Mouse (Mus musculus): ENCODE results near the gene Med4. TPM values are rescaled to one million over a fixed set of nuclear protein-coding genes. Genes with fewer than 3 reads are reported as not detected.
"Not testable (repeated sequence)": the region's sequence is repeated elsewhere in the genome, so short reads cannot be mapped to it uniquely, and the experiment has no call there.

Gene Med4
- total RNA-seq, 2 experiments from 2014 or later = 21.4 to 23.9 TPM

DNA sequence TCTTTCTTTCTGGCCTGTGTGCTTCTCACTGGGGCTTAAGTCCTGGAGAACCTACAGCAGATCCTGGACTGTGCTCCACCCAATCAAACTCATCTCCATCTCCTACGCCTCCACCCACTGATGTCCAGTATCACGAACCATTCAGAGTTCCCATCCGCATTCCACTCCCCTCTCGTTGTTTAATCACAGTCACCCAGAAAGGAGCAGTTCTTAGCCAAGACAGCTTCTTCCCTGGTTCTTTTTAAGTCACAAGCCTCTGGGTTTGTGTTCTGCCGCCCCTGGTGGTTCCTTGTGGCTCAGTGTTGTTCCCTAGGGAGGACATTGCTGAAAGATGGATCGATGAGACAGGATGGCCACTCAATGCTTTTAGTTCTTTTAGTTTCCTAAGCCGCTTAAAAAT is 14.1 kb upstream of the Med4 start:
- DNase-seq = no peak
- intact Hi-C loops (cut with DNase I) = no loop called here

- DNase-seq = no peak
- intact Hi-C loops (cut with DNase I) = no loop called here
Measured at GRCm38 (mm10) chr14:73501283-73501682, 8.5 kb upstream of the Med4 start.

DNA sequence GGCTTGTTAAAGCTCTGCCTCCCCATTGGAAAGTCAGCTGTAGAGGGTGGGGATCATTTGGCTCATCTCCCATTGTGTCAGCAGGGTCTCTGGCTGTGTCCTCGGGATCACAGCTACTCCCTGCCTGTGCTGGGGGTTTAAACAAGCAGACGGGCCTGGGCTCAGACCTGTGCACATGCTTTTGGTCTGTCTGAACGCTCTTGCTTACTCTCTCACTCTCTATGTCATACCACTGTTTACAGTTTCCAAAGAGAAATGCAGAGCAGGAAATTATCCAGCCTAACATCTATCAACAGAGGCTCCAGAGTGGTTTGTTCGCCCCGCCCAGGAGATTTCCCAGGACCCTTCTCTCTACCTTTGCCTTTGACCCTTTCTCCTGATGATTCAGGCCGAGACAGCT is 8.1 kb upstream of the Med4 start:
- DNase-seq = no peak
- intact Hi-C loops (cut with DNase I) = loop anchor here (2.0 kb wide), 1 partner anchor 15 kb away; no protein-coding TSS in a partner anchor

DNA sequence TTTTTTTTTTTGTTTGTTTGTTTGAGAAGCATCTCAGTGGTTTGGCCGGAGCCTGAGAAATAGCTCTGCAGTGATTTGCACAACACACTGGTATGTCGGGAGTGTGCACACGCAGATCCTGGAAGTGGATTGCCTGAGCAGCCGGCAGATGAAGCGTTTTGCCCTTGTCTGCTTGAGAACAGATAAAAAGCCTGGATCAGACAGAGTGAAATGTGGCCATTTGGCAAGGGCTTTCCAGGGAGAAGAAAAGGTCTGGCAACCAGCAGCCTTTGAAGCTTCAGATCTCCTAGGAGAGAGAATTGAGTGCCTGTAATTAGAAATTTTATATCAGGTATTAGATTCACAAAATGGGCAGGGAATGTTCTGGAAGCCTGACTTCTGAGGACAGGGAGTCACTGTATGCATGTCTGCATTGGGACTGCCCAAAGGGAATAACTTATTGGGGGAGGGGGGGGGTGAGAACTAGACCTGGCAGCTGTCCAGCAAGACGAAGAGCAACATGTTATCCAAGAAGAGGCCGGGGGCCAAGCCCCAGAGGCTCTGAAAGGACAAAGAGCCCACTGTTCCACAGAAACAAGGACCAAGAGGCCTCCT is 7.1 kb upstream of the Med4 start:
- intact Hi-C loops (cut with DNase I) = loop anchor here (1.0 to 2.0 kb wide), 2 partner anchors 16 to 26 kb away; no protein-coding TSS in a partner anchor
- DNase-seq = peak; percentile 41 to 45

- intact Hi-C loops (cut with DNase I) = loop anchor here (1.0 to 2.0 kb wide), 2 partner anchors 17 to 27 kb away; no protein-coding TSS in a partner anchor
- DNase-seq = no peak
Measured at GRCm38 (mm10) chr14:73503237-73503933, 6.4 kb upstream of the Med4 start.

DNA sequence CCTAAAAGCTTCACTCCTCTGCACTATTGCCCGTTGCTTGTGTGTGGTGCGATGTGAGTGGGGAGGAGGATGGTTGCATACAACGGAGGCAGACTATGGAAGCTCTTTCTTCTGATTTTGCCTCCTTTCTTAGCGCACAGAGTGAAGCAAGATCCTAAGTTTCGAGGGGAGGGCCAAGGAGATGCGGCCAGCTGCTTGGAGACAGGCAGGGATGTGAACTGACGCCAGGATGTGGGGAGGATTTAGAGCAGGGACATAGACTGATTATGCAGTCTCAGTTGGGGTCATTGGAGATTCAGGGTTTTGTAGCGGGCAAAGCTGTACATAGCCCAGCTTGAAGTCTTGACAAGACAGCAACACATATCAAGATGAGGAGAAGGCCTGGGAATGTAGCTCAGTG is 3.5 kb upstream of the Med4 start:
- intact Hi-C loops (cut with DNase I) = loop anchor here (5.0 kb wide), 1 partner anchor 119 kb away; the partner anchor contains the start of gene Itm2b
- no peak for DNase-seq

DNA sequence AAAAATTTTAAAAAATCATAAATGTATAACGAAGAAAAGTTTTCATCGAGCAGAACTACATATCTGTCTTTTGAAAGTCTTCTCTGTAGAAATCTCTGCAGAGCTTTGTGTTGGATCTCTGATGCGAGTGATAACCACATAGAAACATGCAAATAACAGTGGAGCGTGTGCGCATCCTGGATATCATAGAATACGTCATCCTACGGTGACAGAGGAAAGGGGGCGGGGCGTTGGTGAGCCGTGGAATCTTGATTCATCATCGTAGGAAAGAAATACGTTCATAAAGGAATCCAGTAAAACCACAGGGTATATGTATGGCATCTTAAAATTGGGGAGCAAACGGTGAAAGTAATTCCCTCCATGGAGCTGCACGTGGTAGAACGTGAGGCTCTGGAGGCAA is 2.6 kb upstream of the Med4 start:
- no peak for DNase-seq
- intact Hi-C loops (cut with DNase I) = loop anchor here (5.0 kb wide), 1 partner anchor 120 kb away; the partner anchor contains the start of gene Itm2b

- DNase-seq = no peak
- intact Hi-C loops (cut with DNase I) = loop anchor here (2.0 to 5.0 kb wide), 2 partner anchors 33 to 121 kb away; partner anchors contain the start of gene Itm2b
Measured at GRCm38 (mm10) chr14:73507702-73508376, 2.0 kb upstream of the Med4 start.

GRCm38 (mm10) chr14:73508630-73509395 is 1.0 kb upstream of the Med4 start:
- DNase-seq = no peak
- intact Hi-C loops (cut with DNase I) = loop anchor here (2.0 to 5.0 kb wide), 2 partner anchors 34 to 122 kb away; partner anchors contain the start of gene Itm2b

GRCm38 (mm10) chr14:73524136-73524535 is 14.3 kb downstream of the Med4 start:
- DNase-seq = no peak
- intact Hi-C loops (cut with DNase I) = loop anchor here (10.0 kb wide), 1 partner anchor 1181 kb away; no protein-coding TSS in a partner anchor

DNA sequence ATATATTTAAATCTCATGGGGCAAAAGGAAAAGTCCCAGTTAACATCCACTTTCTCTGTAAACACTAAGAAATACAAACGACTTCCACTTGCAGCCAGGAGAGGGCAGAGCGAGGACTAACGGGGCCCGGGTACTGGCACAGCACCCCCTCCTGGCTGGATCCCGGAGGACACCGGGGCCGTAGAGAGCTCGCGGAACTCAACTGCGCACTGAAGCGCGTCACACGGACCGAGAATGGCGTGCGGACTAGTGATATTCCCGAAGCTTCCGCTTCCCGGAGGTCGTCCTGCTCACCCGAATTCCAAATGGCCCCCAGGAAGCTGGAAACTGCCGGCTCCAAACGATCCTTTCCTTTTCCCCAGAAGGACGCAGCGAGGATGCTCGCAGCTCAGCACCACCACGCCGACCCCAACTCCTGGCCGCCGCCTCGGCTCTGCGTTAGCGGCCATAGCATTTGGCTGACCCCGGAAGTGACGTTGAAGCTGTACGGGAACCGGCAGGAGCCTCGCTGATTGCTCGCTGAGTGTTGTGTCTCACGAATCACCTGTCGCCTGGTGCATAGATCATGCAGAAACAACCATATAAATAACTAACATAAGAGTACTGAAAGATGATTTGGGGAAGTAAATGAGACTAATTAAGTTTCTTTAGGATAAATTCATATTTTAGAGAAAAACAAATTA is 15.1 kb downstream of the Med4 start, which contains the start of gene Sucla2:
Gene Sucla2, plus strand, starts transcription at position 554 of the 683 bp plus-strand sequence.
- DNase-seq = peak; percentile 95 to 98
- intact Hi-C loops (cut with DNase I) = loop anchor here (1.0 to 10.0 kb wide), 2 partner anchors 27 to 1180 kb away; no protein-coding TSS in a partner anchor

DNA sequence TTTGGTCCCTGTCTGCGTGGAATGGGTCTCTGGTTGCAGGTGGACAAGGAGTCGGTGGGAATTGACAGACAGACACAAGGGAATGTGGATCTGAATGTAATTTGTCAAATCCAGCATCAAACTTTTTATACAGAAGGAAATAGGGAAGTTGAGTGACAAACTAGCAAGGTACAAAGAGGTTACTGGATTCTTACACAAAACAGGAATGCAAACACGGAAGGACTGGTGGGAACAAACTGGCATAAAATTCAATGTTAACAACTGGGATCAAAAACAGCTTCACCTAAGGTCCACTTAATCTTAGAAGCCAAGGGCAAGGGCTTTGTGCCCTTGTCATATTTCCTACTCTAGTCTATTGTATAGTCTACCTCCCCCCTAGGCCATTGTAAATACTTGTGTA is 18.8 kb downstream of the Med4 start:
- intact Hi-C loops (cut with DNase I) = loop anchor here (10.0 kb wide), 1 partner anchor 1176 kb away; no protein-coding TSS in a partner anchor
- not testable (repeated sequence) for DNase-seq

DNA sequence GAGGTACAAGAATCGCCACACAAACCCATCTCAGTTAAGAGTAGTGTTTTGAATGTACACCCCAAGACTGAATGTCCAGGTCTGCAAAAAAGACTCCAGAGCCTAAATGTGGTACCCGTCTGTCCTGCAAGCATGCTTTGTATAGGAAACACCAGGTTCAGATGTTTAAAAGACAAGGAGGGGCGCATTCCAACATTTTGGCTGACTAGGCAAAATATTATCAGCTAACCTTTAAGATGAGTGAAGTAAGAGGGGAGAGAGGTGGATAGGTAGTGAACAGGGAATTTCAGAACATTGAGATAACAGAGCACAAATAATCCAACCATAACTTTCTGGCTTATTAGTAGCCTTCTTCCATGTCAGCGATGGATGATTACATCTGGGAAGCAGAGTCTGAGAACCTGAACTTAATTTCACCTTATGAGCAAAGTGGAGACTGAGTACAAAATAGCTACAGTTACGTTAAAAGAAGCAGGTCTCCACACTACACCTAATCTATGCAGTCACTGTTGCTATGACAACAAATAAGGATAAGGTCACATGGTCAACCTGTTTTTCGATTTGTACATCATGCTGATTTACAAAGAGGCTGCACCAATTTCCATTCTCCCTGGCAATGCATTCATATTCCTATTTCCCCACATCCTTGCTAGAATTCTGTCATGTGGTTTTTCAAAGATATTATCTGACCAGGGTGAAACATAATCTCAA is 24.1 kb downstream of the Med4 start:
- no peak for DNase-seq
- intact Hi-C loops (cut with DNase I) = no loop called here

- intact Hi-C loops (cut with DNase I) = no loop called here
- DNase-seq = no peak
Measured at GRCm38 (mm10) chr14:73535641-73536040, 25.8 kb downstream of the Med4 start.

DNA sequence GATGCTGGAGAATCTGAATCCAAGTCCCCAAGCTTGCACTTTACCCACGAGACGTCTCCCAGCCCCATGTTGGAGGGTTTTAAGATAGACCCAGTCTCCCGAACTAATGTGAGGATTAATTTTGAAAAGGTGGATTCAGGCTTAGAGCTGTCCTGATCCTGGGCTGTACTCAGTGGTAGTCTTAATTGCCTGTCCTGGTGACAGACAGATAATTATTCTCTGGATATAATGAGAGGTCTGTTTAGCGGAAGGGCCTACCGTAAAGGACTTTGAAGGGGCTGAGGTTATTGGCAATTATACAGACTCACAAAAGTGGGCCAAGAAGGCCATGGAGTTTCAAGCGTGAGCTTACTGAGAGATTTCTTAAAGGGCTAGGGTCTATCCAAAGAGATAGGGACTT is 34.0 kb downstream of the Med4 start:
- intact Hi-C loops (cut with DNase I) = no loop called here
- no peak for DNase-seq

GRCm38 (mm10) chr14:73547034-73547433 is 37.2 kb downstream of the Med4 start:
- intact Hi-C loops (cut with DNase I) = no loop called here
- DNase-seq = no peak

DNA sequence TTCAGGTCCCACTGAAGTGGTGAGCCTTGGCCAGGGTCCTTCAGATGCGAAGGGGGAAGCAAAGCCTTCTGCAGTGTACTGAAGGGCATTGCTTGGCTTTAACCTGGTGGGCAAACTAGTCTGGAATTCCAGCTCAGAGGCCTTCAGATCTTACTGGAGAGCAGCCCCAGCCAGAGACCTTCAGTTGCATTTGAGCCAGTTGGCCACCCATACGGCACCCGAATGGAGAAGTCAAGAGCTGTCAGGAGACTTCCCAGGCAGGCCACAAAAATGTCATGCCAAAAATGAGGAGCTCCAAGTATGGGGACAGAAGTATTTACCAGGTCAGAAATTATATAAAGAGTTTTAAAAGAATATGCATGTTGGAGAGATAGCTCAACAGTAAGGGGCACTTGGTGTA is 38.2 kb downstream of the Med4 start, which contains the start of gene Nudt15:
Gene Nudt15, minus strand, starts transcription at position 192 of the 400 bp plus-strand sequence.
- intact Hi-C loops (cut with DNase I) = no loop called here
- DNase-seq = no peak

DNA sequence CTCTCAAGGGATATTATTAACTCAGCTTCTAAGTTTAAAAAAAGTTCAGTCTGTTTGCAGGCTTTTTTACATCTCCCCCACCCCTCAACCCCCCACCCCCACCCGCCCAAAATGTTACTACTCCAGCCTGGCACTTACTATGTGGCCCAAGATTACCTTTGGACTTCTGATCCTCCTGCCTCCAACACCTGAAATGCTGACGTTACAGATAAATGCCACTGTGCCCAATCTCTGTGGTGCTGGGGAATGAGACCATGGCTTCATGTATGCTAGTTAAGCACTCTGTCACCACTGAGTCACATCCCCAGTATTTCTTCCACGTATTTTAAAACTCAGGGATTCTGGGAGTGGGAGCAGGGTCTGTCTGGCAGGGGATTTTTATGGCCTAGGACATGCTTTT is 40.5 kb downstream of the Med4 start:
- intact Hi-C loops (cut with DNase I) = loop anchor here (5.0 kb wide), 1 partner anchor 38 kb away; the partner anchor contains the start of gene Med4
- DNase-seq = no peak

GRCm38 (mm10) chr14:73550732-73551131 is 40.9 kb downstream of the Med4 start:
- intact Hi-C loops (cut with DNase I) = loop anchor here (5.0 kb wide), 1 partner anchor 38 kb away; the partner anchor contains the start of gene Med4
- DNase-seq = no peak
